Mouse (Mus musculus) kidney, adult 2 months (tissue): ENCODE measurements around the gene Frmpd4. TPM values are rescaled to one million over a fixed set of nuclear protein-coding genes. Genes with fewer than 3 reads are reported as not detected.

Experiments
- DNase-seq: peaks from one replicate; pipeline ENCODE4 v3.0.0; 2021
- H3K27ac ChIP-seq: fragments of 200-500 bp; 2 replicates; pipeline ENCODE4 v1.5.1; 2012; ENCODE audit warnings: low read depth, low read length, control low read depth, inconsistent platforms; ENCODE audit not compliant: insufficient read depth
- H3K27me3 ChIP-seq: fragments of 200-500 bp; replicated peaks from 2 replicates; pipeline ENCODE4 v1.6.1; 2012; ENCODE audit warnings: mild to moderate bottlenecking, moderate library complexity, low read length, inconsistent platforms; ENCODE audit not compliant: control insufficient read depth, insufficient read depth
- H3K36me3 ChIP-seq: fragments of 200-500 bp; 2 replicates; pipeline ENCODE4 v1.6.1; 2012; ENCODE audit warnings: mild to moderate bottlenecking, moderate library complexity, low read length, inconsistent platforms; ENCODE audit not compliant: control insufficient read depth, insufficient read depth
- H3K4me1 ChIP-seq: fragments of 200-500 bp; 2 replicates; pipeline ENCODE4 v1.6.1; 2011; ENCODE audit warnings: low read length; ENCODE audit not compliant: control insufficient read depth, insufficient read depth
- H3K4me3 ChIP-seq: fragments of 200-500 bp; 2 replicates; pipeline ENCODE4 v1.5.1; 2011; ENCODE audit warnings: mild to moderate bottlenecking, low read depth, low read length, control low read depth; ENCODE audit not compliant: insufficient read depth
- CTCF ChIP-seq: fragments of 200-500 bp; conservative IDR thresholded peaks from 2 replicates; pipeline ENCODE4 v1.5.1; 2011; ENCODE audit warnings: low read depth, mild to moderate bottlenecking, control low read depth, low read length, moderate library complexity, mixed read lengths; ENCODE audit not compliant: insufficient read depth, insufficient read length
- POLR2A ChIP-seq: fragments of 200-500 bp; IDR thresholded peaks from one replicate; pipeline ENCODE4 v1.6.1; 2011; ENCODE audit warnings: low read depth, low read length, control low read depth
- WGBS: fragments of 180-500 bp; shearing (Covaris S2); methylation state at CpG from one replicate; pipeline ENCODE4 v1.1.7; 2018; 5-methylcytosine and 5-hydroxymethylcytosine counted together
- polyA plus RNA-seq: library from polyadenylated mRNA; depleted of rRNA; stranded (reverse); fragments of >200 nt; gene quantifications from 2 replicates; pipeline ENCODE4 v1.2.3, GENCODE M21; 2012

Frmpd4 gene
- polyA plus RNA-seq, 1 experiment: 0.25 TPM

- Histone ChIP-seq H3K36me3 (no peaks in the 10 kb centered on the region), H3K27me3 (no peaks in the 10 kb centered on the region), H3K4me1 (no peaks in the 10 kb centered on the region), H3K4me3 (no peak overlapping the region), H3K27ac (no peak overlapping the region)
- TF ChIP-seq POLR2A (no peak), CTCF (no peak)
- 93% methylated on average over 4 of the region's 4 CpGs for WGBS
- no peak for DNase-seq
These were observed 147.2 kb downstream of the Frmpd4 start for GRCm38 (mm10) chrX:168429814-168430213.

- no peak for TF ChIP-seq POLR2A
- no peak for TF ChIP-seq CTCF
- Histone ChIP-seq H3K4me3 (no peak overlapping the region), H3K4me1 (no peaks in the 10 kb centered on the region), H3K36me3 (no peaks in the 10 kb centered on the region), H3K27me3 (no peaks in the 10 kb centered on the region), H3K27ac (no peak overlapping the region)
- 25% methylated on average over 3 of the region's 3 CpGs for WGBS
- peak; percentile 38 for DNase-seq
These were observed 161.6 kb downstream of the Frmpd4 start for GRCm38 (mm10) chrX:168415403-168415802.

- no peak overlapping the region for H3K4me3 ChIP-seq
- 45% methylated on average over 2 of the region's 2 CpGs for WGBS
These were observed 173.5 kb downstream of the Frmpd4 start for GRCm38 (mm10) chrX:168403512-168403911.

GRCm38 (mm10) chrX:168350431-168350830 is 226.6 kb downstream of the Frmpd4 start:
- H3K4me1 ChIP-seq: no peaks in the 10 kb centered on the region
- H3K4me3 ChIP-seq: no peak overlapping the region
- no peak for DNase-seq
- H3K27ac ChIP-seq: no peak overlapping the region
- H3K36me3 ChIP-seq: no peaks in the 10 kb centered on the region
- H3K27me3 ChIP-seq: no peaks in the 10 kb centered on the region
- TF ChIP-seq POLR2A (no peak), CTCF (no peak)
- 77% methylated on average over 2 of the region's 2 CpGs for WGBS

More at GRCm38 (mm10) chrX:168403512-168403911, 173.5 kb downstream of the Frmpd4 start:
- H3K27ac ChIP-seq: no peak overlapping the region
- no peaks in the 10 kb centered on the region for H3K27me3 ChIP-seq
- TF ChIP-seq POLR2A: no peak
- TF ChIP-seq CTCF: no peak
- DNase-seq: no peak
- no peaks in the 10 kb centered on the region for H3K4me1 ChIP-seq
- H3K36me3 ChIP-seq: no peaks in the 10 kb centered on the region

- H3K36me3 ChIP-seq: no peaks in the 10 kb centered on the region
- H3K27me3 ChIP-seq: no peaks in the 10 kb centered on the region
- H3K27ac ChIP-seq: no peak overlapping the region
- H3K4me1 ChIP-seq: no peaks in the 10 kb centered on the region
- WGBS: 32% methylated on average over 5 of the region's 5 CpGs
- peak; percentile 36 for DNase-seq
- TF ChIP-seq CTCF: no peak
- no peak for TF ChIP-seq POLR2A
- H3K4me3 ChIP-seq: no peak overlapping the region
These were observed 227.5 kb downstream of the Frmpd4 start for GRCm38 (mm10) chrX:168349320-168350225.

- Histone ChIP-seq H3K36me3 (no peaks in the 10 kb centered on the region), H3K4me3 (no peak overlapping the region), H3K4me1 (no peaks in the 10 kb centered on the region), H3K27ac (no peak overlapping the region), H3K27me3 (no peaks in the 10 kb centered on the region)
- TF ChIP-seq CTCF: no peak
- TF ChIP-seq POLR2A: no peak
- DNase-seq: no peak
These were observed 238.8 kb downstream of the Frmpd4 start for GRCm38 (mm10) chrX:168338212-168338611.

GRCm38 (mm10) chrX:168325161-168325560 is 251.9 kb downstream of the Frmpd4 start:
- H3K27me3 ChIP-seq: no peaks in the 10 kb centered on the region
- no peak overlapping the region for H3K27ac ChIP-seq
- H3K4me3 ChIP-seq: no peak overlapping the region
- DNase-seq: no peak
- H3K4me1 ChIP-seq: no peaks in the 10 kb centered on the region
- TF ChIP-seq CTCF (no peak), POLR2A (no peak)
- WGBS: 57% methylated on average over 3 of the region's 3 CpGs
- no peaks in the 10 kb centered on the region for H3K36me3 ChIP-seq
